Mouse (Mus musculus) myocyte (in vitro differentiated cells): Measurements from ENCODE around the gene Plpp3.

ENCODE experiments used
- TCF12 ChIP-seq: IDR thresholded peaks from one replicate; pipeline ENCODE4 v1.6.1; 2011; ENCODE audit warnings: mild to moderate bottlenecking, control low read depth; ENCODE audit not compliant: poor library complexity, insufficient read depth, severe bottlenecking
- USF1 ChIP-seq: IDR thresholded peaks from one replicate; pipeline ENCODE4 v1.6.1; 2011; ENCODE audit warnings: low read depth, mild to moderate bottlenecking, control low read depth, moderate library complexity

- TF ChIP-seq USF1 = no peak
- TF ChIP-seq TCF12 = no peak
Observed at GRCm38 (mm10) chr4:105158169-105158555, 1.0 kb downstream of the Plpp3 start.
